Mouse (Mus musculus): ENCODE results near the gene Kbtbd13.

DNA sequence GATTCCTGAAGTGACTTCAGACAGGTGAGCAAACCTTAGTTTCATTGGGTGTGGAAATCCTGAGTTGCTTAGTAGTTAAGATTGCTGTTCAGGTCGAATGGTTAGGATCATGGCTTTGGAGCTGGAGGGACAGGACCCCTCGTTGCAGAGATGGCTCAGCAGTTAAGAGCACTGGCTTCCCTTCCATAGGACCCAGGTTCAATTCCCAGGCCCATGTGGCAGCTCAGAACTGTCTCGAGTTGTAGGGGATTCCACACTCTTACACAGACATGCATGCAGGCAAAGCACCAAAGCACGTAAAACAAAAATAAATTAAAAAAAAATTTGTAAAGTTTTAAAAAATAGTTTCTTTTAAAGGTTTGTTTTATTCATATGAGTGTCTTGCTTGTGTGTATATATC is 43.8 kb upstream of the Kbtbd13 start:
- TF ChIP-seq POLR2A (IDR thresholded peaks at IDR 0.05; ENCODE audit: insufficient read depth, low read length) (no peak), CTCF (IDR thresholded peaks at IDR 0.05; ENCODE audit: low read depth, low read length) (no peak)

All from ES-Bruce4 (cell line).